Mouse (Mus musculus): ENCODE measurements at regions not wholly inside any gene's neighbourhood (a gene's known extent, or its start where the extent isn't known, plus 50 kb on each side); places are given as distances from the start of the nearest gene placed in this dataset.

DNA sequence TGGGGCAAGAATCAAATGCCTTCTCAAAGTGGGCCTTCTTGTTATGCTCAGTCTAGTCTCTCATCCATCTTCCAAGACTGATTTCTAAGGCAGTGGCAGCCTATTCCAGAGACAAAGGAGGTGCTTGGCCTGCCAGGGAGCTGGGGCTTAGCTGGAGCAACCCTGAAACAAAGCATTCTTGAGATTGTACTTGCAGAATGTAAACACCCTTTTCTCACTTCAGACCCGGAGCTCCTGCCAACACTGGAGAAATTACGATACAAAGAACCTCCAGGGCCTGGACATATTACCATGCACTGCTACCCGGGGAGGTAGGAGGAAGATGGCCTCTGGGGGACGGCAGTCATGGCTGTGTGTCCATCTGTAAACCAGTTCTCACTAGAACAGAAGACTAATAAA lies 82.5 kb upstream of the Klf9 start:
- whole genome bisulfite sequencing: 56% methylated on average over 4 of the region's 4 CpGs
- ATAC-seq (ENCODE audit: insufficient number of reproducible peaks, insufficient read depth, low FRiP score, low read depth): no peak
- no peak overlapping the region for H3K9ac ChIP-seq (ENCODE audit: low read length)

GRCm38 (mm10) chr19:23061081-23061640 lies 79.9 kb upstream of the Klf9 start:
- no peaks in the 10 kb centered on the region for H3K9me3 ChIP-seq (ENCODE audit: control insufficient read depth, low read length)
- H3K4me2 ChIP-seq (ENCODE audit: low read length): no peak overlapping the region
- H3K4me1 ChIP-seq (ENCODE audit: control insufficient read depth in 2 of 2, insufficient read depth in 2 of 2, low read length in 2 of 2): peaks cover 12 to 13% of the 10 kb centered on the region in 2 experiments
- no peak overlapping the region for H3K4me3 ChIP-seq (ENCODE audit: control insufficient read depth in 1 of 2, insufficient read depth in 1 of 2, low read depth in 1 of 2, low read length in 2 of 2)
- no peak overlapping the region for H3K9ac ChIP-seq (ENCODE audit: low read length)
- H3K27me3 ChIP-seq (ENCODE audit: control insufficient read depth, insufficient read depth, low read length): no peaks in the 10 kb centered on the region
- 72% methylated on average over 9 of the region's 9 CpGs for WGBS
- ATAC-seq (ENCODE audit: insufficient number of reproducible peaks, insufficient read depth, low FRiP score, low read depth): no peak
- no peaks in the 10 kb centered on the region for H3K36me3 ChIP-seq (ENCODE audit: control insufficient read depth, insufficient read depth, low read length)
- no peak overlapping the region for H3K27ac ChIP-seq (replicated peaks in 1 of 2; ENCODE audit: control insufficient read depth in 1 of 2, insufficient read depth in 1 of 2, low read depth in 2 of 2, low read length in 2 of 2)

More for the DNA sequence above, 82.5 kb upstream of the Klf9 start:
- Histone ChIP-seq H3K27ac (replicated peaks in 1 of 2; ENCODE audit: control insufficient read depth in 1 of 2, insufficient read depth in 1 of 2, low read depth in 2 of 2, low read length in 2 of 2) (no peak overlapping the region), H3K36me3 (ENCODE audit: control insufficient read depth, insufficient read depth, low read length) (no peaks in the 10 kb centered on the region), H3K27me3 (ENCODE audit: control insufficient read depth, insufficient read depth, low read length) (no peaks in the 10 kb centered on the region), H3K4me1 (ENCODE audit: control insufficient read depth in 2 of 2, insufficient read depth in 2 of 2, low read length in 2 of 2) (peaks cover 12 to 13% of the 10 kb centered on the region in 2 experiments), H3K4me3 (ENCODE audit: control insufficient read depth in 1 of 2, insufficient read depth in 1 of 2, low read depth in 1 of 2, low read length in 2 of 2) (no peak overlapping the region), H3K9me3 (ENCODE audit: control insufficient read depth, low read length) (no peaks in the 10 kb centered on the region), H3K4me2 (ENCODE audit: low read length) (no peak overlapping the region)

DNA sequence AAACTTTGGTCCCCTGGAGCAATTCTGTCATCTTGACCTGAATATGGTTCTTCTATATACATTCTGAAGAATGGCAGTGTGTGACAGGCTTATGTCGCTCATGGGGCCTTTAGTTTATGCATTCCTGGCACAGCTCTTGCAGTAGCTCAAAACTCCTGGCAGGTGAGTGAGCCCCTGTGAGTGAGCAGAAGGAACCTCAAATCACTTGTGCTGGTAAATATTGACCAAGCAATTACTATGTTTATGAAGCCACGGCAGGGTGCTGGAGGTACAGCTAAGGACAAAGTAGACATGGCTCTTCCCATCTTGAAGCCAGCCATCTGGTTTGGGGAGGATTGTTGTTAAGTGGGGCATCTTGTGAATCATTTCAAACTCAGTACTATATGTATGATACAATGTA lies 79.1 kb upstream of the Klf9 start:
- peaks cover 9 to 10% of the 10 kb centered on the region in 2 experiments for H3K4me1 ChIP-seq (ENCODE audit: control insufficient read depth in 2 of 2, insufficient read depth in 2 of 2, low read length in 2 of 2)
- H3K27me3 ChIP-seq (ENCODE audit: control insufficient read depth, insufficient read depth, low read length): no peaks in the 10 kb centered on the region
- H3K9ac ChIP-seq (ENCODE audit: low read length): no peak overlapping the region
- ATAC-seq (ENCODE audit: insufficient number of reproducible peaks, insufficient read depth, low FRiP score, low read depth): no peak
- 79% methylated on average over 2 of the region's 2 CpGs for WGBS
- H3K36me3 ChIP-seq (ENCODE audit: control insufficient read depth, insufficient read depth, low read length): no peaks in the 10 kb centered on the region
- H3K27ac ChIP-seq (replicated peaks in 1 of 2; ENCODE audit: control insufficient read depth in 1 of 2, insufficient read depth in 1 of 2, low read depth in 2 of 2, low read length in 2 of 2): no peak overlapping the region
- no peak overlapping the region for H3K4me2 ChIP-seq (ENCODE audit: low read length)
- H3K4me3 ChIP-seq (ENCODE audit: control insufficient read depth in 1 of 2, insufficient read depth in 1 of 2, low read depth in 1 of 2, low read length in 2 of 2): no peak overlapping the region
- H3K9me3 ChIP-seq (ENCODE audit: control insufficient read depth, low read length): no peaks in the 10 kb centered on the region

- 70% methylated on average over 5 of the region's 5 CpGs for WGBS
- Histone ChIP-seq H3K27me3 (ENCODE audit: control insufficient read depth, insufficient read depth, low read length) (no peaks in the 10 kb centered on the region), H3K4me3 (ENCODE audit: control insufficient read depth in 1 of 2, insufficient read depth in 1 of 2, low read depth in 1 of 2, low read length in 2 of 2) (no peak overlapping the region), H3K27ac (replicated peaks in 1 of 2; ENCODE audit: control insufficient read depth in 1 of 2, insufficient read depth in 1 of 2, low read depth in 2 of 2, low read length in 2 of 2) (no peak overlapping the region), H3K9ac (ENCODE audit: low read length) (no peak overlapping the region), H3K4me2 (ENCODE audit: low read length) (no peak overlapping the region), H3K4me1 (ENCODE audit: control insufficient read depth in 2 of 2, insufficient read depth in 2 of 2, low read length in 2 of 2) (peaks cover 5 to 6% of the 10 kb centered on the region in 2 experiments), H3K36me3 (ENCODE audit: control insufficient read depth, insufficient read depth, low read length) (no peaks in the 10 kb centered on the region), H3K9me3 (ENCODE audit: control insufficient read depth, low read length) (no peaks in the 10 kb centered on the region)
- no peak for ATAC-seq (ENCODE audit: insufficient number of reproducible peaks, insufficient read depth, low FRiP score, low read depth)
These were observed 78.2 kb upstream of the Klf9 start for GRCm38 (mm10) chr19:23062851-23063250.

DNA sequence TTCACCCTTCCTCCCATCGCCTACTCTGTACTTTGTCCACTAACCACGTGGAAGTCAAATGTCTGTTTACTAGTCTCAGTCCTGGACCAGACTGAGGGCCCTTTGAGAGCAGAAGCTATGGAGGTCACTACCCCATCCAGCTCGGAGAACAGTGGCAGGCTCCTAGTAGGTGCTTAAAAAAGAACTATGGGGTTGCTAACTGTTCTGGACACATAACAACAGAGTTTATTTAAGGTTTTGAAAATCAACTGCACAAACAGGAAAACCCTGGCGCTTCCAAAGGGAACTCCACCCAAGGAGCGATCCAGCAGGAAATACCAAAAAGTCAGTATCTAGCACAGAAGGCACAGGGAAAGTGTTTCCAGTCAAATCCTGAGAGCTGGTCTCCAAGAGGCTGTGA lies 75.5 kb upstream of the Klf9 start:
- H3K4me2 ChIP-seq (ENCODE audit: low read length): no peak overlapping the region
- no peak overlapping the region for H3K27ac ChIP-seq (replicated peaks in 1 of 2; ENCODE audit: control insufficient read depth in 1 of 2, insufficient read depth in 1 of 2, low read depth in 2 of 2, low read length in 2 of 2)
- WGBS: 65% methylated on average over 5 of the region's 5 CpGs
- no peaks in the 10 kb centered on the region; a peak in 1 of 4 replicates for H3K4me1 ChIP-seq (ENCODE audit: control insufficient read depth in 2 of 2, insufficient read depth in 2 of 2, low read length in 2 of 2)
- no peaks in the 10 kb centered on the region for H3K27me3 ChIP-seq (ENCODE audit: control insufficient read depth, insufficient read depth, low read length)
- H3K9me3 ChIP-seq (ENCODE audit: control insufficient read depth, low read length): no peaks in the 10 kb centered on the region
- no peak for ATAC-seq (ENCODE audit: insufficient number of reproducible peaks, insufficient read depth, low FRiP score, low read depth)
- H3K36me3 ChIP-seq (ENCODE audit: control insufficient read depth, insufficient read depth, low read length): no peaks in the 10 kb centered on the region
- no peak overlapping the region for H3K9ac ChIP-seq (ENCODE audit: low read length)
- no peak overlapping the region for H3K4me3 ChIP-seq (ENCODE audit: control insufficient read depth in 1 of 2, insufficient read depth in 1 of 2, low read depth in 1 of 2, low read length in 2 of 2)

DNA sequence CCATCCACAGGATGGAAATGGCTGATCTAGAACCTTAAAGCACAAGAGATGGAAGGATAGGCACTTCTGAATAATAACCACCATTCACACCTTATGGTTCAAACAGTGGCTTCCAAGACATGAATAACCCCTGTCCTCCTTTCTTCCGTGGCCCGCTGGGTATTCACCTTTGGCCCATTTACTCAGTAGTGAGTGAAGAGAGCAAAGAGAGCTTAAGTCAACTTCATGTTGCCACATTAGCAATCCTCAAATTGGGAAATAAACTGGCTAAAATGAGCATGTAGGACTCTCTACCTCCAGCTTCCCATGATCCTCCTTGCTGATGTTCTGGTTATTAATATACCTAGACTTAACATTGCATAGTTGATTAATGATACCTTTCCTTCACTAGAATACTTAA lies 74.3 kb upstream of the Klf9 start:
- WGBS: 95% methylated on average over 2 of the region's 2 CpGs
- Histone ChIP-seq H3K9me3 (ENCODE audit: control insufficient read depth, low read length) (no peaks in the 10 kb centered on the region), H3K27me3 (ENCODE audit: control insufficient read depth, insufficient read depth, low read length) (no peaks in the 10 kb centered on the region), H3K4me1 (ENCODE audit: control insufficient read depth in 2 of 2, insufficient read depth in 2 of 2, low read length in 2 of 2) (no peaks in the 10 kb centered on the region; a peak in 1 of 4 replicates), H3K9ac (ENCODE audit: low read length) (no peak overlapping the region), H3K4me3 (ENCODE audit: control insufficient read depth in 1 of 2, insufficient read depth in 1 of 2, low read depth in 1 of 2, low read length in 2 of 2) (no peak overlapping the region), H3K4me2 (ENCODE audit: low read length) (no peak overlapping the region), H3K36me3 (ENCODE audit: control insufficient read depth, insufficient read depth, low read length) (no peaks in the 10 kb centered on the region), H3K27ac (replicated peaks in 1 of 2; ENCODE audit: control insufficient read depth in 1 of 2, insufficient read depth in 1 of 2, low read depth in 2 of 2, low read length in 2 of 2) (no peak overlapping the region)
- no peak for ATAC-seq (ENCODE audit: insufficient number of reproducible peaks, insufficient read depth, low FRiP score, low read depth)

DNA sequence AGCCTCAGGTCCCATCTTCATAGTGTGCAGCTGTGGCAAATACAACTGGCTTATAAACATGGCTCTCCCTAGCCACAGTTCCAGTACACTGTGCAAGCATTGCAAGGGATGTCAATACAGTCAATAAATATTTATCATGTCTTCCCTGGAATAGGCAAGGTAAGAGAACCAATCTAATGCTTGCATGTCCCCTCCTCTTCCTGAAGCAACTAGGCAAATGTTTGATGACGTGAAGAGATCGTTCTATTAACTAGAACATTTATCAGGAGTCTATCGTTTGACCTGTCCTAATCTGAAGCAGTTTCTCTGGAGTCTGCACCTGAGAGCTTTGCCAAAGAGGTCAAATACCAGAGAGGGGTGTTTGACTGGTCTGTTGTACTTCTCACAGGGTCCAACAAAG lies 72.4 kb upstream of the Klf9 start:
- Histone ChIP-seq H3K9ac (ENCODE audit: low read length) (no peak overlapping the region), H3K4me3 (ENCODE audit: control insufficient read depth in 1 of 2, insufficient read depth in 1 of 2, low read depth in 1 of 2, low read length in 2 of 2) (no peak overlapping the region), H3K27ac (replicated peaks in 1 of 2; ENCODE audit: control insufficient read depth in 1 of 2, insufficient read depth in 1 of 2, low read depth in 2 of 2, low read length in 2 of 2) (no peak overlapping the region), H3K4me1 (ENCODE audit: control insufficient read depth in 2 of 2, insufficient read depth in 2 of 2, low read length in 2 of 2) (no peaks in the 10 kb centered on the region; a peak in 1 of 4 replicates), H3K9me3 (ENCODE audit: control insufficient read depth, low read length) (no peaks in the 10 kb centered on the region), H3K36me3 (ENCODE audit: control insufficient read depth, insufficient read depth, low read length) (no peaks in the 10 kb centered on the region), H3K4me2 (ENCODE audit: low read length) (no peak overlapping the region), H3K27me3 (ENCODE audit: control insufficient read depth, insufficient read depth, low read length) (no peaks in the 10 kb centered on the region)
- ATAC-seq (ENCODE audit: insufficient number of reproducible peaks, insufficient read depth, low FRiP score, low read depth): no peak
- WGBS: 67% methylated on average over 3 of the region's 3 CpGs

- Histone ChIP-seq H3K9ac (ENCODE audit: low read length) (no peak overlapping the region), H3K27me3 (ENCODE audit: control insufficient read depth, insufficient read depth, low read length) (no peaks in the 10 kb centered on the region), H3K36me3 (ENCODE audit: control insufficient read depth, insufficient read depth, low read length) (no peaks in the 10 kb centered on the region), H3K4me1 (ENCODE audit: control insufficient read depth in 2 of 2, insufficient read depth in 2 of 2, low read length in 2 of 2) (no peaks in the 10 kb centered on the region; a peak in 1 of 4 replicates), H3K4me2 (ENCODE audit: low read length) (no peak overlapping the region), H3K27ac (replicated peaks in 1 of 2; ENCODE audit: control insufficient read depth in 1 of 2, insufficient read depth in 1 of 2, low read depth in 2 of 2, low read length in 2 of 2) (no peak overlapping the region), H3K4me3 (ENCODE audit: control insufficient read depth in 1 of 2, insufficient read depth in 1 of 2, low read depth in 1 of 2, low read length in 2 of 2) (no peak overlapping the region), H3K9me3 (ENCODE audit: control insufficient read depth, low read length) (no peaks in the 10 kb centered on the region)
- WGBS: 76% methylated on average over 1 of the region's 1 CpGs
- ATAC-seq (ENCODE audit: insufficient number of reproducible peaks, insufficient read depth, low FRiP score, low read depth): no peak
These were observed 71.4 kb upstream of the Klf9 start for GRCm38 (mm10) chr19:23069656-23070055.

Measured in heart, embryonic 14.5 days (tissue).